Mouse (Mus musculus): ENCODE measurements around the gene Atp1b2. TPM values are rescaled to one million over a fixed set of nuclear protein-coding genes. Genes with fewer than 3 reads are reported as not detected.

Gene Atp1b2
- polyA plus RNA-seq, 1 experiment from 2014 or later = 31.0 TPM

GRCm38 (mm10) chr11:69580572-69581146 lies 25.1 kb downstream of the Atp1b2 start:
- Histone ChIP-seq H3K27ac (ENCODE audit: low read depth, low read length) (peak overlapping the region; percentile 88), H3K9me3 (replicated peaks; ENCODE audit: control insufficient read depth, low read length) (no peaks in the 10 kb centered on the region), H3K4me1 (ENCODE audit: control insufficient read depth, insufficient read depth, low read length) (peaks cover 34% of the 10 kb centered on the region), H3K4me2 (peak overlapping the region; percentile 72), H3K4me3 (ENCODE audit: low read depth, low read length) (peak overlapping the region; percentile 60), H3K36me3 (ENCODE audit: control insufficient read depth, insufficient read depth, low read length) (0 out of 2 replicates have a peak, but pooled peaks cover 2% of the 10 kb centered on the region), H3K27me3 (ENCODE audit: control insufficient read depth, insufficient read depth, low read length) (no peaks in the 10 kb centered on the region), H3K9ac (ENCODE audit: low read depth, low read length) (peak overlapping the region; percentile 76)
- no peak for ATAC-seq (replicated peaks; ENCODE audit: insufficient number of reproducible peaks, low FRiP score, low TSS enrichment)
- under 1% methylated on average over 25 of the region's 25 CpGs for WGBS (ENCODE audit: insufficient replicate concordance)

- under 1% methylated on average over 13 of the region's 13 CpGs for WGBS (ENCODE audit: insufficient replicate concordance)
- H3K4me1 ChIP-seq (ENCODE audit: control insufficient read depth, insufficient read depth, low read length) = peaks cover 33% of the 10 kb centered on the region
- 0 out of 2 replicates have a peak, but pooled peaks cover 2% of the 10 kb centered on the region for H3K36me3 ChIP-seq (ENCODE audit: control insufficient read depth, insufficient read depth, low read length)
- ATAC-seq (replicated peaks; ENCODE audit: insufficient number of reproducible peaks, low FRiP score, low TSS enrichment) = peak; percentile 68
- H3K4me3 ChIP-seq (ENCODE audit: low read depth, low read length) = peak within 1 kb of the TSS; percentile 60
- no peaks in the 10 kb centered on the region for H3K27me3 ChIP-seq (ENCODE audit: control insufficient read depth, insufficient read depth, low read length)
- peak within 1 kb of the TSS; percentile 76 for H3K9ac ChIP-seq (ENCODE audit: low read depth, low read length)
- H3K4me2 ChIP-seq = peak within 1 kb of the TSS; percentile 89
- peak within 1 kb of the TSS; percentile 88 for H3K27ac ChIP-seq (ENCODE audit: low read depth, low read length)
- no peaks in the 10 kb centered on the region for H3K9me3 ChIP-seq (replicated peaks; ENCODE audit: control insufficient read depth, low read length)
Measured at GRCm38 (mm10) chr11:69580091-69580514, 25.6 kb downstream of the Atp1b2 start, which contains the start of the genes Wrap53 and Trp53. Wrap53 (minus strand) TSS chr11:69580255. Trp53 (plus strand) TSS chr11:69580359.

DNA sequence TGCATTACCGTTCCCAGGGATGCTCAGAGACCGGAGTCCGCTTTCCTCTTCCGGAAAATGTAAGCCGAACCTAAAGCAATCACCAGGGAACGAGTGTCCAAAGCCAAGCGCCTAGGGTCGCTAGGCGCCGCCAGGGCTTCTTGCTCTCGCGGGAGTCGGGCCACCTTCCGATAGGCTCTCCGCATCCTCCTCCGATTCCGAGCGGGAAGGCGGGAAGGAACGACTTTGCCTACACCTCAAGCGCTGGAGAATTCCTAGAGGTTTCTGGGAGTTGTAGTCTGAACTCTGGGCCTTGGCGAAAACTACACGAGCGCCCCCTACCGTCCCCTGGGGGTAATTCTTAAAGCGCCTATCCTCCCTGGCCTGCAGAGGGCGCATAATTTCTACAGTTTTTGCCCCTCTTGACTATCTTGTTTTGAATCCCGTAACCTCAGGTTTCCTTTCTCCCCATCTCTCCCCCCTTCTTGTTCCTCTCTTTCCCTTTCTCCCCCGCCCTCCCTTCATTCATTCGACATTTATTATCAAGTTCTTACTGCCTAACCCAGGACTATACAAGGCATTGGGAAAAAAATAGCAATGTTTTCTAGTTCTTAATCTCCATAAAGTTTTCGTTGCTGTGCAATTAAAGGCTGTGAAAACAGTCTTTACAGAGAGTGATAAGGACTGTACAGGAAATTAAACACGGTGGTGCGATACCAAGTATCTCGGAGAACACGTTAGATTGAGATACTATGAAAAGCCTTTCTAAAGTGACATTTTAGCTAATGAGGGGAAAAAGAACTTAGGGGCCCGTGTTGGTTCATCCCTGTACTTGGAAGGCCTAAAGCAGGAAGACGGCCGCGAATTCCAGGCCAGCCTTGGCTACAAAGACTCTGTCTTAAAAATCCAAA lies 26.4 kb downstream of the Atp1b2 start:
- Histone ChIP-seq H3K4me1 (ENCODE audit: control insufficient read depth, insufficient read depth, low read length) (peaks cover 33% of the 10 kb centered on the region), H3K9ac (ENCODE audit: low read depth, low read length) (peak overlapping the region; percentile 76), H3K36me3 (ENCODE audit: control insufficient read depth, insufficient read depth, low read length) (0 out of 2 replicates have a peak, but pooled peaks cover 2% of the 10 kb centered on the region), H3K4me2 (peak overlapping the region; percentile 89), H3K27me3 (ENCODE audit: control insufficient read depth, insufficient read depth, low read length) (no peaks in the 10 kb centered on the region), H3K9me3 (replicated peaks; ENCODE audit: control insufficient read depth, low read length) (no peaks in the 10 kb centered on the region), H3K4me3 (ENCODE audit: low read depth, low read length) (peak overlapping the region; percentile 60), H3K27ac (ENCODE audit: low read depth, low read length) (peak overlapping the region; percentile 88)
- WGBS (ENCODE audit: insufficient replicate concordance) = 2% methylated on average over 39 of the region's 39 CpGs
- peak; percentile 76 for ATAC-seq (replicated peaks; ENCODE audit: insufficient number of reproducible peaks, low FRiP score, low TSS enrichment)

- Histone ChIP-seq H3K4me1 (ENCODE audit: control insufficient read depth, insufficient read depth, low read length) (peaks cover 33% of the 10 kb centered on the region), H3K27me3 (ENCODE audit: control insufficient read depth, insufficient read depth, low read length) (no peaks in the 10 kb centered on the region), H3K4me3 (ENCODE audit: low read depth, low read length) (peak overlapping the region; percentile 60), H3K9me3 (replicated peaks; ENCODE audit: control insufficient read depth, low read length) (no peaks in the 10 kb centered on the region), H3K4me2 (peak overlapping the region; percentile 89), H3K36me3 (ENCODE audit: control insufficient read depth, insufficient read depth, low read length) (0 out of 2 replicates have a peak, but pooled peaks cover 2% of the 10 kb centered on the region), H3K9ac (ENCODE audit: low read depth, low read length) (peak overlapping the region; percentile 76), H3K27ac (ENCODE audit: low read depth, low read length) (no peak overlapping the region; the same call in 1 of the 2 replicates)
- 11% methylated on average over 15 of the region's 15 CpGs for WGBS (ENCODE audit: insufficient replicate concordance)
- ATAC-seq (replicated peaks; ENCODE audit: insufficient number of reproducible peaks, low FRiP score, low TSS enrichment) = no peak
Measured at GRCm38 (mm10) chr11:69578301-69578700, 27.4 kb downstream of the Atp1b2 start.

DNA sequence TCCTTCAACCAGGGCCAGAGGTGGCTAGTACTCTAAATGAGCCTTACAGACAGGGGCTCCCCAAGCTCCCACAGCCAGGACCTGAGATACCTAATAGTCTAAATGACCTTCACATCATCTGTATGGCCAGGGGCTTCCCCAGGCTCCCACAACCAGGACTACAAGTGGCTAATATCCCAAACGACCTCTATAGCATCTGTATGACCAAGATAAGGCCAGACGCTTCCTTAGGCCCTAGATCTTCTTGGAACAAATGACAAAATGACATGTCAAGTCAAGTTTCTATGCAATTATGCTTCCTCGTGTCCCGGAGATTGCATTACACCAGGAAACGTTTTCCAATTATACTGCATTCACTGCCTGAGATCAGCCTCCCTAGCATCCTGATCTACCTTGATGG lies 29.4 kb downstream of the Atp1b2 start:
- no peak for ATAC-seq (replicated peaks; ENCODE audit: insufficient number of reproducible peaks, low FRiP score, low TSS enrichment)
- no peaks in the 10 kb centered on the region for H3K9me3 ChIP-seq (replicated peaks; ENCODE audit: control insufficient read depth, low read length)
- no peak overlapping the region for H3K27ac ChIP-seq (ENCODE audit: low read depth, low read length)
- no peak overlapping the region for H3K4me3 ChIP-seq (ENCODE audit: low read depth, low read length)
- H3K4me2 ChIP-seq = no peak overlapping the region
- no peaks in the 10 kb centered on the region for H3K27me3 ChIP-seq (ENCODE audit: control insufficient read depth, insufficient read depth, low read length)
- WGBS (ENCODE audit: insufficient replicate concordance) = 52% methylated on average over 5 of the region's 5 CpGs
- H3K36me3 ChIP-seq (ENCODE audit: control insufficient read depth, insufficient read depth, low read length) = peaks cover 2% of the 10 kb centered on the region; the same call in 1 of the 2 replicates
- 0 out of 2 replicates have a peak overlapping the region, but pooled peaks have one; percentile 8 for H3K9ac ChIP-seq (ENCODE audit: low read depth, low read length)
- peaks cover 25% of the 10 kb centered on the region for H3K4me1 ChIP-seq (ENCODE audit: control insufficient read depth, insufficient read depth, low read length)

GRCm38 (mm10) chr11:69575220-69575619 lies 30.5 kb downstream of the Atp1b2 start:
- WGBS (ENCODE audit: insufficient replicate concordance) = 61% methylated on average over 3 of the region's 3 CpGs
- peaks cover 8% of the 10 kb centered on the region for H3K36me3 ChIP-seq (ENCODE audit: control insufficient read depth, insufficient read depth, low read length)
- H3K4me1 ChIP-seq (ENCODE audit: control insufficient read depth, insufficient read depth, low read length) = peaks cover 25% of the 10 kb centered on the region
- H3K9ac ChIP-seq (ENCODE audit: low read depth, low read length) = no peak overlapping the region
- no peak for ATAC-seq (replicated peaks; ENCODE audit: insufficient number of reproducible peaks, low FRiP score, low TSS enrichment)
- H3K4me2 ChIP-seq = no peak overlapping the region
- no peaks in the 10 kb centered on the region for H3K9me3 ChIP-seq (replicated peaks; ENCODE audit: control insufficient read depth, low read length)
- H3K4me3 ChIP-seq (ENCODE audit: low read depth, low read length) = no peak overlapping the region
- no peak overlapping the region for H3K27ac ChIP-seq (ENCODE audit: low read depth, low read length)
- H3K27me3 ChIP-seq (ENCODE audit: control insufficient read depth, insufficient read depth, low read length) = no peaks in the 10 kb centered on the region

GRCm38 (mm10) chr11:69565131-69565530 lies 40.6 kb downstream of the Atp1b2 start:
- H3K27ac ChIP-seq (ENCODE audit: low read depth, low read length) = no peak overlapping the region
- ATAC-seq (replicated peaks; ENCODE audit: insufficient number of reproducible peaks, low FRiP score, low TSS enrichment) = no peak
- H3K4me2 ChIP-seq = no peak overlapping the region
- H3K27me3 ChIP-seq (ENCODE audit: control insufficient read depth, insufficient read depth, low read length) = peaks cover 6% of the 10 kb centered on the region; the same call in 1 of the 2 replicates
- H3K9ac ChIP-seq (ENCODE audit: low read depth, low read length) = no peak overlapping the region
- H3K4me3 ChIP-seq (ENCODE audit: low read depth, low read length) = no peak overlapping the region
- H3K9me3 ChIP-seq (replicated peaks; ENCODE audit: control insufficient read depth, low read length) = no peaks in the 10 kb centered on the region
- H3K36me3 ChIP-seq (ENCODE audit: control insufficient read depth, insufficient read depth, low read length) = peaks cover 2% of the 10 kb centered on the region
- H3K4me1 ChIP-seq (ENCODE audit: control insufficient read depth, insufficient read depth, low read length) = peaks cover 35% of the 10 kb centered on the region
- 68% methylated on average over 8 of the region's 8 CpGs for WGBS (ENCODE audit: insufficient replicate concordance)

- no peak overlapping the region for H3K4me3 ChIP-seq (ENCODE audit: low read depth, low read length)
- H3K36me3 ChIP-seq (ENCODE audit: control insufficient read depth, insufficient read depth, low read length) = peaks cover 2% of the 10 kb centered on the region; the same call in 1 of the 2 replicates
- no peak for ATAC-seq (replicated peaks; ENCODE audit: insufficient number of reproducible peaks, low FRiP score, low TSS enrichment)
- H3K9me3 ChIP-seq (replicated peaks; ENCODE audit: control insufficient read depth, low read length) = no peaks in the 10 kb centered on the region
- no peak overlapping the region for H3K9ac ChIP-seq (ENCODE audit: low read depth, low read length)
- no peak overlapping the region; the same call in 1 of the 2 replicates for H3K4me2 ChIP-seq
- 56% methylated on average over 3 of the region's 3 CpGs for WGBS (ENCODE audit: insufficient replicate concordance)
- no peak overlapping the region for H3K27ac ChIP-seq (ENCODE audit: low read depth, low read length)
- H3K27me3 ChIP-seq (ENCODE audit: control insufficient read depth, insufficient read depth, low read length) = peaks cover 6% of the 10 kb centered on the region; the same call in 1 of the 2 replicates
- peaks cover 39% of the 10 kb centered on the region for H3K4me1 ChIP-seq (ENCODE audit: control insufficient read depth, insufficient read depth, low read length)
Measured at GRCm38 (mm10) chr11:69564391-69564790, 41.4 kb downstream of the Atp1b2 start.
